Mouse (Mus musculus) testis, adult 2 months (tissue): ENCODE measurements around the gene Olfr1348.

Source experiments
- CTCF ChIP-seq: fragments of 200-500 bp; IDR thresholded peaks from 2 replicates; pipeline ENCODE4 v1.5.1; 2012; ENCODE audit warnings: low read depth, mild to moderate bottlenecking, inconsistent platforms, low read length, moderate library complexity; ENCODE audit not compliant: control insufficient read depth, insufficient read depth, insufficient replicate concordance
- POLR2A ChIP-seq: fragments of 200-500 bp; IDR thresholded peaks from 2 replicates; pipeline ENCODE4 v1.6.1; 2012; ENCODE audit warnings: low read depth, mild to moderate bottlenecking, inconsistent platforms, low read length, moderate library complexity; ENCODE audit not compliant: control insufficient read depth

GRCm38 (mm10) chr7:6522850-6523249 is 14.3 kb upstream of the Olfr1348 start, which contains the start of gene Olfr1349:
- no peak for TF ChIP-seq POLR2A
- no peak for TF ChIP-seq CTCF
